Mouse (Mus musculus): ENCODE results near the gene Dzip1l.
"Not testable (repeated sequence)": the region's sequence is repeated elsewhere in the genome, so short reads cannot be mapped to it uniquely, and the experiment has no call there.

Gene Dzip1l

DNA sequence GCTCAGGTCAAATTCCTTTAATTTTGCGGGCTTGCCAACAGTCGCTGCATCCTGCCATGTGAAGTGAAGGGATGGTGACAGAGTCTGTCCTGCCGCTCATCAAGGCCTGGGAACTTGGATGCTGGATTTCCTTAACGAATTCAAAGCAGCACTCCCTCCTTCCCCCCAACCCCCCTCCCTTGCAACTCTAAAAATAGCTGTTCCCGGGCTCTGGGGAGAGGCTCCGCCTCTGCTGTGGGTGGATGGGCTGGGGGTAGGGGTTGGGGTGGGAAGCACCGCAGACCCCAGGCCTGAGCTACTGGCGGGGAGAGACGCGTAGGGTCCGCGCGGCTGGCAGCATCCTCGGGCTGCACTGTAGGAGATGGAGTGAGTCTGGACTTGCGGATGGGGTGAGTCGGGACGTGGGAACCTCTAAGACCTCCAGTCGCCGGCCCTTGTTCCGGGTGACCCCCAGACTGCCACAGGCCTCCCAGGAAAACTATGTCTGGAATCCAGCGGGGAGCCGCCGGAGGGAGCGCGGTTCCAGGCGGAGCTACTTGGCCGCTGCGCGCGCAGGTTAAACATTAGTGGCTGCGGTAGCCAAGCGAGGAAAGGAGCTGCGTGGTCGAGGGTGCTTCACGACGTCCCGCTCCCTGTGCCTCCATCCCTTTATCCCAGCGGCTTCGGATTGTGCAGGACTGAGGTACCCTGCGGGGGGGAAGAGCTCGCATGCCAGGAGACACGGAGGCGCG, at the start of gene Dzip1l:
TSS of gene Dzip1l (plus strand) at position 216 of the 731 bp plus-strand sequence.
- peak; percentile 60 for DNase-seq

DNA sequence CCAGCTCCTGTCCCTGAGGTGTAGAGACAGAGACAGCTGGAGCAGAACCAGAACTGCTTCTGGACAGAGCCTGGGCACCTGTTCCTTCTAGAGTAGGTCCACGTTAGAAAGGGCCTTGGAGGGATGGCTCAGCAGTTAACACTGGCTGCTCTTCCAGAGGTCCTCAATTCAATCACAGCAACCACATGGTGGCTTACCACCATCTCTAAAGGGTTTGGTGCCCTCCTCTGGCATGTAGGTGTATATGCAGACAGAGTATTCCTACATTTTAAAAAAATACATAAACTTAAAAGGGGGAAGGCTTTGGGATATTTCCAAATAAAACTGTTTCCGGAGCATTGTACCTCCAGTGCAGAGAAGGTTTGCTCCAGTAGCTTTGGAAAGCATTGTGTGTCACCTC, 48.6 kb upstream of the Dzip1l start:
- DNase-seq, result peak; percentile 23

DNA sequence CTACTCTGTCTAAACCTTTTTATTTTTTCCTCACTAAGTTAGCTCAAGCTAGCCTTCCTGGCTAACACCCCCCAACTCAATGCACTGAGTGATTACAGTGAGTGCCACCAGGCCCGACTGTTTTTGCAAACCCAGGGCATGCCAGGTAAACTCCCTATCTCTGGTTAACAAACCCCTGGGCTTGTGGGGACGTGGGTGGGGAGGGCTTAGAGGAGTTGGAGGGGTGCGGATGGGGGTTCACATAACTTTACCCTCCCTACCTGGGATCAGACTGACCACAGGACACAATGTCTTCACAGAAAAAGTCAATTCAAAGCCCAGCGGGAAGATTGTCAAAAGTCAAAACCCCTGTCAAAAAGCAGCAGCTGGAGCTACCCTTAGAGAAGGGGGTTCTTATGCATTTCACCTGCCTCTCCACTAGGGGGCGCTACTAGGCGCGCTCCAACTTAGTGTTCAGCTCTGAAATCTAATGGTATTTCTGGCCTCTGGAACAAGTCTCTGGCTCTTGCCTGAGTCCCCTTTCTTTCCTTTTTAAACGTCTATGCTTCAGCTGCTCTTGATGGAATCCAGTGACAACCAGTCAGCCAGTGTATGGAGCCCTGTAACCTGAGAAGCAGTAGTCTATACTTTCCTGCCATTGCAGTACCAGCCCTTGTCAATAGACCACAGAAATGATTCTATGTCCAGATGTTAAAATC, 41.6 kb upstream of the Dzip1l start:
- peak; percentile 38 for DNase-seq

DNA sequence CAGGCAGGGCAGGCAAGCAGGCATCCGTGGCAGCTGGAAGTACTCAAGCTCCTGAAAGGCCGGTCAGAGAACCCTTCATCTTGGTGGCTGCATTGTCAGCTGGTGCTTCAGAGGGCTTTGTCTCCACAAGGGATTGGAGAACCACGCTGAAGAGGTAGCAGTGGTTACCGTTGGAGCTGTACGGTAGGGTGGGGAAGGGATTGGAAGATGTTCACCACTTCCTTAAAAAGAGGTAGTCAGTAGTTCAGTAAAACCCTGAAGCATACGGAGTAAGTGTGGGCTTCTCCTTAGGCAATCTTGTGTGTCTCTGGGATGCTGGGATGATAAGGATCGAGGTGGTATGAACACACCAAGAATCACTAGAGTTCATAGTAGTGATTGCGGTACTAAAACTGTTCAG, 38.2 kb upstream of the Dzip1l start:
- no peak for DNase-seq

DNA sequence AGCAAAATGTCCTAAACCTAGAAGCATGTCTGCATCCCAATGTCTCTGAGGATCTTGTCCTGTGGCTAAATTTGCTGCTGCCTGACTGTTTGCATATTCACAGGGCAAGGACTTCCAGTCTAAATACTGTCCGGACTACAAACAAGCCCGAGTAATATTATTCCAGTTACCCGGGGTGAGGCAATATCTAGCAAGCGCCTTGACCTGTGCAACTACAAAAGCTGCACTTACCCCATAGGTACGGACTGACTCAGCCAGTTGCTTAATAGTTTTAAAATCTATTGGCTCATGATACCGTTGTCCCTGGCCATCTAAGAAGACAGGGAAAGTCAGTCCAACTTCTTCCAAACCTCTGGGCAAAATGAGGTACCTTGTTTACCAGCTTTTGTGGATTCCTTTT, 30.2 kb upstream of the Dzip1l start:
- not testable (repeated sequence) for DNase-seq

DNA sequence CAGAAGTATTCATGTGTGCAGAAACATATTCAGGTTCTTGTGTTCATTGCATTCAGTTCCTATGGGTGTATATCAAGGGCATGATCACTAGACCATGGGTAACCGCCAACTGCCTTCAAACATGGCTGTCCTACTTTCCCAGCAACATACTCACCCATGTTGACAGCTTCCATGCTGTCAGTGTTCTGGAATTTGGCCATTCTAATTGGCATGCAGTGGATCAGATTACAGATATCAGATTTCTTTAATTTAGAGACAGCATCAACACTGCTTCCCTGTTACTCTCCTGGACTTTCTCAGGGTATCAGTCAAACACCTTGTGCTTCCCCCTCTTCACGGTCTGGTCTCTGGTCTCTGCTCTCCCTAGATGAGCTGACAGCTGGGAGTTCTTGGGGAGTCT, 25.7 kb upstream of the Dzip1l start:
- DNase-seq, result no peak

DNA sequence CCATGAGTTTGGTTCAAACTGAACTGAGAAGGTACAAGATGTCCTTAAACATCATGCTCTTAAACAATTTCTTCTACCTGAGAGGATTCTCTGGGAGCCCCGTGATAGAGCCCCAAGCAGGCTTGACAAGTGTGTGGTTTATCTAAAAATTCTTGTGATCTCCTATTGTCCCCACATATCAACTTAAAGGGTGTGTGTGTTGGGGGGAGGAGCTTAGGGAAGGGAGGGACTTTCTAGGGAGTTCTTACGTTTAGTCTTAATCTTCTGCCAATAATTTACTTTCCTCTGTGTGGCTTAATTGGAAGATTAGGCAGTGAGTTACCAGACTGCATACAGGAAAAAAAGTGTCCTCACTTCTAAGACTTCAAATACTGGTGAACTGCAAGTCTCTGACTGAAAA, 17.1 kb upstream of the Dzip1l start, which contains the start of gene A4gnt:
TSS of gene A4gnt (plus strand) at position 301 of the 400 bp plus-strand sequence.
- DNase-seq, result no peak

DNA sequence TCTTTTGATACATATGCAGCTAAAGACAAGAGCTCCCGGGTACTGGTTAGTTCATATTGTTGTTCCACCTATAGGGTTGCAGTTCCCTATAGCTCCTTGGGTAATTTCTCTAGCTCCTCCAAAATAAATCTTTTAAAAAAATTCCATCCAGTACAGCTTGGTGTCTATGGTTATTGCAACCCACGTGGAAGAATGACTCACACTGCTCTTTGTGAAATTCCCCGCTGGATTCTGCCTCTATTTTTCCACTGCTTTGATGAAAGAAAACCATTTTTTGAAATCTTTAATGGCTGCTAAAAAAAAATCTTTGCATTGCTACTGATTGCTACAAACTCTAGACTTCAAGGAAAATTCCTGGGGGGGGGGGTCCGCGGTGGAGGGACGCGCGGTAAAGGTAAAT, 9.6 kb upstream of the Dzip1l start:
- DNase-seq, result no peak

DNA sequence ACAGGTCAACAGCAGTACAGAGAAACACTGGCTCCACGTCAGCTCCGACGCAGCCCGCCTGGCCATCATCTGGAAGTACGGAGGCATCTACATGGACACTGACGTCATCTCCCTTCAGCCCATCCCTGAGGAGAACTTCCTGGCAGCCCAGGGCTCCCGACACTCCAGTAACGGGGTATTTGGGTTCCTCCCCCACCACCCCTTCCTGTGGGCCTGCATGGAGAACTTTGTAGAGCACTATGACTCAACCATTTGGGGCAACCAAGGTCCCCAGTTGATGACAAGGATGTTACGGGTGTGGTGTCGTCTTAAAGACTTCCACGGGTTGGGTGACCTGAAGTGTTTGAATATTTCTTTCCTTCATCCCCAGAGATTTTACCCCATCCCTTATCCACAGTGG, 9.1 kb upstream of the Dzip1l start:
- DNase-seq, result no peak

DNA sequence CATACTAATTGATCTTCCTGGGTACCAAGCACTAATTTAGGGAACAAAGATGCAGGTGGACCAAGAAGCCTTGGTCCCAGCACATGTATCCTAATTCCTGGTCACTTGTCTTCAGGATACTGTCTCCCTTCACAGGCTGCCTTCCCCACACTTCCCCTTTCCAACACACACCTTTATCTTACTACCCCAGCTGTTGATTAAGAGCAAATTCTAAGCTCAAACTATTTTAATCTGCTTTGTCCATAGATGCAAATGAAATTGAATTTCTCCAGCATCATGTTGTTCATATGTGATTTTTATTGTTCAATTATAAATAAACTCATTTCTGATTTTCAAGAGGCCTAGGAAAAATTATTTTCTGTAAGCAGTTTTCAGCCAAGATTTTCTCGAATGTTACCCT, 7.3 kb upstream of the Dzip1l start:
- DNase-seq, result no peak

DNA sequence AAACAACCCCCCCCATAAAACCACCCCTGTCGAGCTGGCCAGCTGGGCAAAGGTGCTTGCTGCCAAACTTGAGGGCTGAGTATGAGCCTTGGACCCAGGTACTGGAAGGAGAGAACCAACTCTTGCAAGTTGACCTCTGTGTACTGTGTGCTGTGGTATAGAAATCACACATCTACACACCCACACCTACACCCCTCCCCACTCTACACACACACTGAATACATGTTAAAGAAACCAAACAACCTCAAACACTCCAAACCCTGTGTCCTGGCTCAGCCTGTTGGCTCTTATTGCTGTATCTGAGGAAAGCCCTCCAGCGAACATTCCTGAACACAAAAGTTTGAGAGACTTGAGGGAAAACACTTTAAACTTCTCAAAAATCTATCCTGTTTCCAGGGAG, 6.3 kb upstream of the Dzip1l start:
- DNase-seq, result no peak

DNA sequence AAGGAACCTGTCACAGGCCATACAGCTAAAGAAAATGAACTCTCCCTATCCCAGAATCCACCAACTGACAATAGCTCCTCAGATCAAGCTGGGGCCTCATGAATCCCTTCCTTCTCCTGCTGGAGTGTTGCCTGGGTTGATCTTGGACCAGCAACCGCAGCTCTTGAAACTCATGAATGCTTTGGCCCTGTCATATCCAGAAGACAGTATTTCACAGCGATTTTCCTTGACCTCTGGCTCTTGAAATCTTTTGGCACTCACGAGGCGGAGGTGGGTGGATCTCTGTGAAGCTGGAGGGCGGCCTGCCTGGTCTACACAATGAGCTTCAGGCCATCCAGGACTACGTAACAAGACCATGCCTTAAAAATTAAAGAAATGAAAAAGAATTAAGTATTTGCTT, 5.2 kb upstream of the Dzip1l start:
- DNase-seq, result no peak

DNA sequence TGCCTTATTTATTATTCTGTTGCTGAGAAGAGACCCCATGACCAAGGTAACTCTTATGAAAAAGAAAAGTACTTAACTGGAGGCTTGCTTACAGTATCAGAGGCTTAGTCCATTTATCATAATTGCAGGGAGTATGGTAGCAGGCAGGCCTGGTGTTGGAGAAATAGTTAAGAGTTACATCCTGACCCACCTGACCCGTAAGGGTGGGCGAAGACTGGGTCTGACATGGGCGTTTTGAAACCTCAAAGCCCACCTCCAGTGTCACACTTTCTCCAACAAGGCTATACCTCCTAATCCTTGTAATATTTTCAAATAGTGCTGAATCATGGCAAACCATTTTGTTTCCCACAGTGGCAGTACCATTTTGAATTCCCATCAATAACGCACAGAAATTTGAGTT, 715 bp upstream of the Dzip1l start:
- DNase-seq, result no peak

DNA sequence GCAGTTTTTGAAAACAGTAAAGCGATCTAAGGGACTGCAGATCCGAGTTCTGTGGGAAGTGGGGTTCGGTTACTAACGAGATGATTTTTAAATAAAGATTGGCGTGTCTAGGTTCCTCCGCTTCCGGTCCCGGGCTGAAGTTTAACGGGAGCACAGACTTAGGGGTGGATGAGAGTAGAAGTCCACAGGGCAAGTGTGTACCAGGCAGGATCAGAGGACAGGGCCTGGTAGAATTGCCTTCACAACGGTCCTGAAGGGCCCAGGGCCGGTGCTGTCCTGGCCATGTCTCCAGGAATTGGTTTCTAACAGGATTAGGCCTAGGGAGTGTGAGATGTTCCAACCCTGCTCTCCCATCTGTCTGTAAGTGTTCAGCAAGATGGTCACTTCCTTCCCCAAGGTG, 775 bp downstream of the Dzip1l start:
- DNase-seq, result peak; percentile 32

DNA sequence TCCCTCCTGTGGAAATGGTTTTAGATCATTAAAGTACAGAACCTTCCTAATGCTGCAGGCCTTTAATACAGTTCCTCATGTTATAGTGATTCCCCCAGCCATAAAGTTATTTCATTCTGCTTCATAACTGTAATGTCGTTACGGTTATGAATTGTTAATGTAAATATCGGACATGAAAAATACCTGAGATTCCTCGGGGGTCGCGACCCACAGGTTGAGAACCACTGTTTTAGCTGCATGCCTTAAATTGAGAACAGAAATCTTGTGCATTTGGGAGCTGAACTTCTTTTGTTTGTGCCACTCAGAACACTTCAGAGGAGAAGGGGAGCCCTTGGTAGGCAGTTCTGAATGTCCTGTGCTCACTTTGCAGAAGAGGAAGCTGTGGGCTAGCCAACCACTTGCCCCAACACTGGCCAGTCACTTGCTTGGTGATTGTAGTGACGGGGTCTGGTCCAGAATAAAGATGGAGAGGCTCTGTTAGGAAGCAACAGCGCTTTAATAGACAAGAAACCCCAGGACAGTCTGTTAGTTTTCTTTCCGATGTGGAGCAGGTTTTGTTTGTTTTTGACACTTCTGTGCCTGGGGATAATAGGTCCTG, 1.3 kb downstream of the Dzip1l start:
- no peak for DNase-seq

DNA sequence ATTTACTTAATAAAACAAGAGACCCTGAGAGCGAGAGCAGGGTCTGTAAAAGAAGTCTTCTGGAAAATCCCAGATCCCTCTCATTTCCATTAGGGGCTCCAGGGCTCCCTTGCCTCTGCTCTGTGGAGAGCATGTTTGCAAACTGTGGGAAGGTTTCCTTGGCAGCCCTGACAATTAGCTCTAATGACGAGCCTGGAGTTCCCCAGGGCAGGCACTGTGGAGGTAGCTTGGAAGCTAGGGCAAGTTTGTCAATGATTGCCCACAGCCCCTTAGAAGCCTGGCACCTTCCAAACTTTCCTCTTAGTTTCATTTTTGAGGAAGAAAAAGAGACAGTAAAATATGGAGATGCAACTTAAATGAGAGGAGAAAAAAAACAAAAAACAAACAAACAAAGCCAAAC, 2.5 kb downstream of the Dzip1l start:
- no peak for DNase-seq

DNA sequence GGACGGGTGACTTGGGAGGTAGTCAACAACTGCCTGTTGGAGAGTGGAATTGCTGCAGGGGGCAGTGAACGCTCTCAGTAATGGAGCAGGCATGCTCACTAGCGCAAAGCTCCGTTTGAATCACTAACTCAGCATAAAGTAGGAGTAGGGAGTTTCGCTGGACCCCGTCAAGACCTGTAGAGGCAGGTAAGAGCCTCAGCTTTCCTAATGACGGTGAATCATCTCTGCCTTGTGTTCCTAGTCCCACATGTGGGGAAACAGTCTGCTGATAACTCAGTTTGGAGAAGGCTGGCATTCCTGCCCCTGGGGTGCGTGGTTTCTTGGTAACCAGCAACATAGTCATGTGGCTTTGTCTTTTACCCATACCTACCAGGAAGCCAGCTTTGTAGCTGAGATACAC, 3.0 kb downstream of the Dzip1l start:
- no peak for DNase-seq

DNA sequence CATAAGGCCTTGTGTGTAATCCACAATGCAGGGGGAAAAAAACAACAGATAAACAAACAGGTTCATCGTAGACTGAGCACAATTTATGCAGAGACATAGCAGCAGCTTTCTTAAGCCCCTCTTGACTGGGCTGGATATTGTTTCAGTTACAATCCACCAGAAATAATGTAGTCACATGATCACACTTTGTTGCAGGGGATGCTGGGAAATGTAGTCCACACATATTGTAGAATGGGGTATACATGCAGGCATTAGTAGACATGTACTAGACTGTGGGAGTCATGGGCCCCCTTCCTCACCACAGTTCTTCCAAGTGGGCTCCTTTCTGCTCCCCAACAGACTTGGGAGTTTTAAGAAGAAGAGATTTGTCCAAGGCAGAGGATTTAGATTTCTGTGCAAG, 7.5 kb downstream of the Dzip1l start:
- no peak for DNase-seq

DNA sequence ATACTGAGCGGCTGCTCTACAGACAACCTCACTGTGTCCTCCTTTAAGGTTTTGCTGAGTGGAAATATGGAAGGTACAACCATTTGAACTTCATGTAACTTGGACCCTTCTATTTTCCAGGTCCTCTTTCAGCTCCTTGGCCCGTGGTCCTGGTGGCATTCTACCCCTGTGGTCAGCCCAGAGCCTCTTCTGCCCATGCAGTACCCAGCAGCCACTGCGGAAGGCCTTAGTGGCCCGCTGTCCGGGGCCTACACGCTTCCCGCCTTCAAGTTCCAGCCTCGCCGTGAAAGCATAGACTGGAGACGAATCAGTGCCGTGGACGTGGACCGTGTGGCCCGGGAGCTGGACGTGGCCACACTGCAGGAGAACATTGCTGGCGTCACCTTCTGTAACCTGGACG, 7.9 kb downstream of the Dzip1l start:
- DNase-seq, result no peak

DNA sequence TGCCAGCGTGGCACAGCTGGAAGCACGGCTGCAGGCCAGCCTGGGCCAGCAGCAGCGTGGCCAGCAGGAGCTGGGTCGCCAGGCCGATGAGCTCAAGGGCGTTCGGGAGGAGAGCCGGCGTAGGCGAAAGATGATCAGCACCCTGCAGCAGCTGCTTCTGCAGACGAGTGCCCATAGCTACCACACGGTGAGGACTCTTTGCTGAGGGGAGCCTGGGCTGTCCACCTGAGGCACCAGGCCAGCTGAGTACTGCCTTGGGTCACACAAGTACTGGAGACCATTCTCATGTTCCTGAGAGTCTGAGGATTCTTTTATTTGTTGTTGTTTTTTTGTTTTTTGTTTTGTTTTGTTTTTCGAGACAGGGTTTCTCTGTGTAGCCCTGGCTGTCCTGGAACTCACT, 8.4 kb downstream of the Dzip1l start:
- no peak for DNase-seq

DNA sequence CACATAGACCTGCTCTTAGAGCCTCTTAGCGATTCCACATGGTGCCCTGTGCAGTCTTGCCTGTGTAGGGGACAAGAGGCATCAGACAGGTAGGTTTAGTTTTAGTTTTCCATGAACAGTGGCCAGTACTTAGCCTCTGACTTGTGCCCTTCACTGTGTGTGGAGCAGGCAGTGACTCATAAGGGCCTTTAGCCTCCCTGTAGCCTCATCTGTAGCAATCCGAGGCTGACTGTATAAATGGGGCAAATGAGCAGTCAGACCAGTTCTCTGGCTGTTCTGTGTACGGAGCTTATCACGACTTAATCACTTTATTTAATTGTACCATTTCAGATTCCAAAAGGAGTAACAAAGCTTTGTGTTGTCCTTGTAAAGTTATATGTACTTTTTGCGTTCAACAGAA, 10.7 kb downstream of the Dzip1l start:
- DNase-seq, result no peak

DNA sequence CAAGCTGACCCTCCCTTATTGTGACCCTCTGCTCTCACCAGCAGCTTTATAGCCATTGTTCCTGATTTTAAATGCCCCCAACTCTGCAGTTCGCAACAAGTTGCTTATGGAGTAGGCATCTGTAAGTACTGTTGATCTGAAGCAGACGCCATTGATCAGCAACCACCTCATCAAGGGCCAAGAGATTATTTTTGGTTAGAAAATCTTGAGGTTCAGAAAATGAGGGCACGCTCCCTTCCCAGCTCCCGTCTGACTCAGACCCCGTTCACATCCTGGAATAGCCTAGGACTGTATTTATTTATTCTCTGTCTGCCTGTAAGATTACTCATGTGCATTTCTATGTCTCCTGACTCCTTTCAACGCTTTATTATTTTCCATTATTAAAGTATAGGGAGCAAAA, 16.1 kb downstream of the Dzip1l start:
- no peak for DNase-seq

DNA sequence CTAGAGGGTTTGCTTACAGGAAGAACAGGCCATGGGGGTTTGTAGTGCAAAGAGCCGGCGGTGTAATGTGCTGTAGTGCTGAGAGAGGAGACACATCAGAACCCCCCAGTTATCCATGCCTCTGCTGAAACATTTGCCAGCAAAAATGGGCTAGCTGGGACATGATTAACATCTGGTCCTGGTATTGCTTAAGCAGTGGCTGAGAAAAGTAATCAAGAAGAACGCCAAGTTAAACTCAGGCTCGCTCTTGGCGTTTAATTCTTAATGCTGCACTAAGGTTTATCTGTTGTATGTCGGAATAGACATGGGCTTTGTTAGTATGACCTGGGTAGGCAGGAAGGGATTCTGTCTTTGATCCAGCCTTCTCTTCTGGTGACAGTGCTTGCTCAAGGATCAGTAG, 16.8 kb downstream of the Dzip1l start:
- DNase-seq, result no peak

DNA sequence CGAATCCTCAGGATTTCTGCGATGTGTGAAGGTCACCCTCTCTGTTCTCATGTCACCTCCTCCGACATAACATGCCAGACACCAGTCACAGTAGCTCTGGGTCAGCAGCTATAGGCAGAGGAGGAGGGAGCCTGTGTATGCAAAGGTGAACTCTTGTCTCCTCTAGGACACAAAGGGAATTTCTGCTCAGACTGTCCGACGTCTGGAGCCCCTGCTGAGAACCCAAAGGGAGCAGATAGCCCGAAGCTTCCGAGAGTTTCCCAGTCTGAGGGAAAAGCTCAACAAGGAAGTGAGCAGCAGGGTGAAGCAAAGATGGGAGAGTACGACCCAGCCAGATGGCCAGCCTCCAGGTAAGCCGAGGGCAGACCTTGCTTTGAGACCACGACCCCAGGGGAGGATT, 31.5 kb downstream of the Dzip1l start:
- no peak for DNase-seq
